Mouse (Mus musculus): ENCODE data around the gene Rbp1. TPM values are rescaled to one million over a fixed set of nuclear protein-coding genes. Genes with fewer than 3 reads are reported as not detected.

Rbp1 gene
- polyA plus RNA-seq, 1 experiment from 2014 or later, result 44.5 TPM

Other genes with a start within 250 kb of the Rbp1 start
- gene Nmnat3, start 135.5 kb upstream of the Rbp1 start, polyA plus RNA-seq (2015; fragmentation: Nextera tagmentation; extraction: Ambion mirVana), result 6.5 and 7.9 TPM in 2 replicates
- gene Rbp2, start 63.2 kb downstream of the Rbp1 start, polyA plus RNA-seq (2015; fragmentation: Nextera tagmentation; extraction: Ambion mirVana), result 17.8 and 21.4 TPM in 2 replicates
- 181 and 182 TPM in 2 replicates for gene Copb2, start 140.8 kb downstream of the Rbp1 start, polyA plus RNA-seq (2015; fragmentation: Nextera tagmentation; extraction: Ambion mirVana)
- gene Mrps22, start 178.7 kb downstream of the Rbp1 start, polyA plus RNA-seq (2015; fragmentation: Nextera tagmentation; extraction: Ambion mirVana), result 47.5 and 49.3 TPM in 2 replicates

All from embryonic facial prominence, embryonic 15.5 days (tissue).